Mouse (Mus musculus): ENCODE measurements around the gene Pogz. TPM values are rescaled to one million over a fixed set of nuclear protein-coding genes. Genes with fewer than 3 reads are reported as not detected.
"Not testable (repeated sequence)": the region's sequence is repeated elsewhere in the genome, so short reads cannot be mapped to it uniquely, and the experiment has no call there.

Pogz gene
- polyA plus RNA-seq, 1 experiment from 2014 or later = 24.3 TPM

DNA sequence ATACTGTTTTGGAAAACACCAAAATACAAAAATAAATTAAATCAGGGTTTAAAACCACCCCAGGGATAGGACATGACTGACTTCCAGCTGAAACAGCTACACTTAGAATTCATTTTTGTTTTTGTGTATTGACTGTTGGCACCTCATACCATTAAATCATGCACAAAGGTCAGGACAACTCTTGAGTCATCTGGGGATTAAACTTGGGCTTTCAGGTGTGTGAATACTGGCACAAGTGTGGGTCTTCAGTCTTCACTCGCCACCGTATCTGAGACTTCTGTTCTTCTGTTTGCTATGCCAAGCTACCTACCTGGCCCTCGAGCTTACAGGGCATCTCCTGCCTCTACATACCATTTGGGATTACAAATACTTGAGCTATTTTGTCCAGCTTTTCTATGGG is 45.2 kb downstream of the Pogz start:
- peaks cover 25% of the 10 kb centered on the region for H3K36me3 ChIP-seq (ENCODE audit: control insufficient read depth, insufficient read depth, low read length)
- WGBS = 83% methylated on average over 3 of the region's 3 CpGs

DNA sequence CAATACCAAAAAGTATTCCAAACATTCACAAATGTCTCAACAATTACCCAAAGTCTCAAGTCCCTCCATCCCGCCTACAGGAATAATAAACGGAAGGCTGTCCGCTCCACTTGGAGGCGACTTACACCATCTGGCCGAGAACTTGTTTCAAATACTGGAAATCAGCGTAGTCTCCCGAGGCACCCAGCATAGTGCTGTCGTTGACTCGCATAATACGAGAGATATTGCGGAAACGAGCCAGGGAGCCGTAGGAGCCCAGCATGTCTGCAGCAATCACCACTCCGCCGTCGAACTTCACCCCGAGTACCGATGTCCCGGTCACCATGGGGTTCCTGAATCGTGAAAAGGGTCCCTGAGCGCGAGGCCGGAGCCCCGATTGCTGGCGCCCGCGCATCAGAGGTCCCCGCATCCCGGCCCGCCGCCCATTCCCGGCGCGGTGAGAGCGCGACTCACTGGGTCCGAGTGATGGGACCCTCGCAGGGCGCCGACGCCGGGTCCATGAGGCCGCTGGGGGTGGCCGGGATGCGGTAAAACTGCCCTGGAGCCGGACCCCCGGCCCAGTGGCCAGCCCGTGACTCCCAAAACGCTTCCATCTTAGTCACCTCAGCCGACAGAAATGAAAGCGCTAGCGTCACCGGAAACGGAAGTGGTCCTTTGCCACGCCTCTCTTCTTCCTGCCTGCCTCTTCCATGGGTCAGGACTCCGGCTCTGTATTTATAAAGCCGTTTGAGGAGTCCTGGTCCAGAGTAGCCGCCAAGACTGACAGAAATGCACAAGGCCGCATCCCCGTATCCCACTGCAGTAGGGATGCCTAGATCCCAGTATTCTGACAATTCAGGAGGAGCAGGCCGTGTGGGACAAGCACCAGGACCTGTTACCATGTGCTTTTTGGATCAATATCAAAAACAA is 49.2 kb downstream of the Pogz start, which contains the start of gene Psmb4:
Psmb4 (minus strand) TSS at position 646 of the 909 bp plus-strand sequence.
- DNase-seq (ENCODE audit: low spot score) (peak; percentile 93), ATAC-seq (ENCODE audit: low FRiP score) (peak; percentile 87)
- WGBS = 1% methylated on average over 61 of the region's 61 CpGs
- H3K36me3 ChIP-seq (ENCODE audit: control insufficient read depth, insufficient read depth, low read length) = 0 out of 2 replicates have a peak, but pooled peaks cover 3% of the 10 kb centered on the region
- H3K9me3 ChIP-seq (ENCODE audit: control insufficient read depth, low read length) = no peaks in the 10 kb centered on the region
- no peaks in the 10 kb centered on the region for H3K27me3 ChIP-seq (ENCODE audit: control insufficient read depth, insufficient read depth, low read length)
- H3K9ac ChIP-seq (ENCODE audit: low read depth, low read length) = peak within 1 kb of the TSS; percentile 92
- peak within 1 kb of the TSS; percentile 73 for H3K4me2 ChIP-seq (replicated peaks; ENCODE audit: low read depth, low read length)
- peaks cover 3% of the 10 kb centered on the region; the same call in 1 of the 2 replicates for H3K4me1 ChIP-seq (replicated peaks; ENCODE audit: control insufficient read depth, insufficient read depth, low read length)
- peak within 1 kb of the TSS; percentile 76 for H3K27ac ChIP-seq (ENCODE audit: low read depth, low read length)
- peak within 1 kb of the TSS; percentile 95 for H3K4me3 ChIP-seq (ENCODE audit: low read depth, low read length)

More for the DNA sequence above, 45.2 kb downstream of the Pogz start:
- no peak overlapping the region for H3K27ac ChIP-seq (ENCODE audit: low read depth, low read length)
- DNase-seq (ENCODE audit: low spot score) (no peak), ATAC-seq (ENCODE audit: low FRiP score) (no peak)
- H3K9me3 ChIP-seq (ENCODE audit: control insufficient read depth, low read length) = no peaks in the 10 kb centered on the region
- H3K27me3 ChIP-seq (ENCODE audit: control insufficient read depth, insufficient read depth, low read length) = no peaks in the 10 kb centered on the region
- peaks cover 3% of the 10 kb centered on the region; the same call in 1 of the 2 replicates for H3K4me1 ChIP-seq (replicated peaks; ENCODE audit: control insufficient read depth, insufficient read depth, low read length)
- no peak overlapping the region for H3K4me3 ChIP-seq (ENCODE audit: low read depth, low read length)
- no peak overlapping the region for H3K4me2 ChIP-seq (replicated peaks; ENCODE audit: low read depth, low read length)
- no peak overlapping the region for H3K9ac ChIP-seq (ENCODE audit: low read depth, low read length)

DNA sequence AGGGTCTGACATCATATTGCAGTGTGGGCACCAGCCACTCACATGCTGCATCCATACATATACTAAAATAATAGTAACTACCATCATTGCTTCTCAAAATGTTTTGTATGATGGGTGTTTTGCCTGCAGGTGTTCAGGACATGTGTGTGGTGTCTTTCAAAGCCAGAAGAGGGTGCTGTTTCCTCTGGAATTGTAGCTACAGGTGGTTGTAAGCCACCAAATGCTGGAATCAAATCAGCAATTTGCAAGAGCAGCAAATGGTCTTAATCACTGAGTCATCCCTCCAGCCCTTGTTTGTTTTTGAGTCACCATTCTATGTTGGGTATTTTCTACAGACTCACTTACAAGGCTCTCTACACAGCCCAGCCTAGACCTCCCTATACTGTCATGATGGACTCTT is 51.2 kb downstream of the Pogz start:
- Histone ChIP-seq H3K27me3 (ENCODE audit: control insufficient read depth, insufficient read depth, low read length) (no peaks in the 10 kb centered on the region), H3K9me3 (ENCODE audit: control insufficient read depth, low read length) (no peaks in the 10 kb centered on the region), H3K27ac (ENCODE audit: low read depth, low read length) (no peak overlapping the region), H3K4me1 (replicated peaks; ENCODE audit: control insufficient read depth, insufficient read depth, low read length) (peaks cover 3% of the 10 kb centered on the region; the same call in 1 of the 2 replicates), H3K4me2 (replicated peaks; ENCODE audit: low read depth, low read length) (no peak overlapping the region), H3K4me3 (ENCODE audit: low read depth, low read length) (no peak overlapping the region), H3K36me3 (ENCODE audit: control insufficient read depth, insufficient read depth, low read length) (no peaks in the 10 kb centered on the region), H3K9ac (ENCODE audit: low read depth, low read length) (no peak overlapping the region)
- DNase-seq (ENCODE audit: low spot score) (no peak), ATAC-seq (ENCODE audit: low FRiP score) (no peak)

DNA sequence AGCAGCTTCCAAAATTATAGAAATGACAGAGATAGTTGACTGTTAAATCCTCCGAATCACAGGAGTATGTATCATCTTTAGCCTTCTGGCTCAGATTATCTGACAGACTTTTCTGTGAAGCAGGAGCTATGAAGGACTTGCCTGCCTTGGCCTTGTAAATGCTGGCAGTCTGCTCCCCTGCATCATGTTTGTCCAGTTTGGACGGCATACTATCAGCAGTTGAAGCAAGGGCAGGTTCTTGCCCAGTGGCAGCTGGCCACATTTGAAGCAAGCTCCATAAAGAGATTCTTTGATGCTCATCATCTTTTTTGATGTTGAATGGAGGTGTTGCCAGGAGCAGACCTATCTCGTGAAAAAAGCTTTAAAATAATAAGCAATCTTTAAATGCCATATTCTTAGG is 56.7 kb downstream of the Pogz start:
- Histone ChIP-seq H3K4me1 (replicated peaks; ENCODE audit: control insufficient read depth, insufficient read depth, low read length) (no peaks in the 10 kb centered on the region), H3K9ac (ENCODE audit: low read depth, low read length) (no peak overlapping the region), H3K36me3 (ENCODE audit: control insufficient read depth, insufficient read depth, low read length) (no peaks in the 10 kb centered on the region), H3K4me3 (ENCODE audit: low read depth, low read length) (no peak overlapping the region), H3K4me2 (replicated peaks; ENCODE audit: low read depth, low read length) (no peak overlapping the region), H3K27ac (ENCODE audit: low read depth, low read length) (no peak overlapping the region), H3K27me3 (ENCODE audit: control insufficient read depth, insufficient read depth, low read length) (0 out of 2 replicates have a peak, but pooled peaks cover 2% of the 10 kb centered on the region), H3K9me3 (ENCODE audit: control insufficient read depth, low read length) (no peaks in the 10 kb centered on the region)
- WGBS = 72% methylated on average over 3 of the region's 3 CpGs
- ATAC-seq (ENCODE audit: low FRiP score) (no peak), DNase-seq (ENCODE audit: low spot score) (no peak)

DNA sequence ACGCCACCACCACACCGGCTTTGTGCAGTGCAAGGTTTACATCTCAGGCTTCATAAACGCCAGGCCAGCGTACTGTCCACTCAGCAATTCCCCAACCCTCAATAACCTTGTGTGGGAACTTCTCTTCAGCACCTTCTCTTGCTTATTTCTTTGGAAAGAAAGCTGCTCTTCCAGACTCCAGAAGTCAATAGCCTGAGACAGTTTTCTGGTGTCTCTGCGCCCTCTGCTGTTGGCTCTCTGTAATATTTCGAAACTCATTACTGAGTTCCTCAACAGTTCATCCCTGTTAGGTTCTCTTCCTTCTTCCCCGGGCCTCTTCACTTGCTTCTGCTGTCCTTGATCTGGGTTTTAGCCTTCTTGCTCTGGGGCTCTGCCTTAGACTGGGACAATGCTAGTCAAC is 65.4 kb downstream of the Pogz start:
- ATAC-seq (ENCODE audit: low FRiP score) = no peak
- 28% methylated on average over 7 of the region's 7 CpGs for WGBS
- H3K4me2 ChIP-seq (replicated peaks; ENCODE audit: low read depth, low read length) = no peak overlapping the region

DNA sequence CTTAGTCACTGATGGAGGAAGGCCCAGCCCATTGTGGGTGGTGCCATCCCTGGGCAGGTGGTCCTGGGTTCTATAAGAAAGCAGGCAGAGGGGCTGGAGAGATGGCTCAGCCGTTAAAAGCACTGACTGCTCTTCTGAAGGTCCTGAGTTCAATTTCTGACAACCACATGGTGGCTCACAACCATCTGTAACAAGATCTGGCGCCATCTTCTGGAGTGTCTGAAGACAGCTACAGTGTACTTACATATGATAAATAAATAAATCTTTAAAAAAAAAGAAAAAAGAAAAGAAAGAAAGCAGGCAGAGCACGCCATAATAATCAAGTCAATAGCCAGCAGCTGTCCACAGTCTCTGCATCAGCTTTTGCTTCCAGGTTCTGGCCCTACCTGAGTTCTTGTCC is 67.4 kb downstream of the Pogz start:
- not testable (repeated sequence) for H3K9ac ChIP-seq (ENCODE audit: low read depth, low read length); H3K4me1 ChIP-seq (replicated peaks; ENCODE audit: control insufficient read depth, insufficient read depth, low read length); H3K27ac ChIP-seq (ENCODE audit: low read depth, low read length); H3K36me3 ChIP-seq (ENCODE audit: control insufficient read depth, insufficient read depth, low read length); H3K9me3 ChIP-seq (ENCODE audit: control insufficient read depth, low read length); H3K4me2 ChIP-seq (replicated peaks; ENCODE audit: low read depth, low read length); H3K4me3 ChIP-seq (ENCODE audit: low read depth, low read length); ATAC-seq (ENCODE audit: low FRiP score); H3K27me3 ChIP-seq (ENCODE audit: control insufficient read depth, insufficient read depth, low read length); DNase-seq (ENCODE audit: low spot score)
- 64% methylated on average over 3 of the region's 3 CpGs for WGBS

More for the DNA sequence above, 65.4 kb downstream of the Pogz start:
- Histone ChIP-seq H3K4me1 (replicated peaks; ENCODE audit: control insufficient read depth, insufficient read depth, low read length) (no peaks in the 10 kb centered on the region), H3K9me3 (ENCODE audit: control insufficient read depth, low read length) (no peaks in the 10 kb centered on the region), H3K27ac (ENCODE audit: low read depth, low read length) (no peak overlapping the region), H3K9ac (ENCODE audit: low read depth, low read length) (no peak overlapping the region), H3K27me3 (ENCODE audit: control insufficient read depth, insufficient read depth, low read length) (no peaks in the 10 kb centered on the region), H3K36me3 (ENCODE audit: control insufficient read depth, insufficient read depth, low read length) (no peaks in the 10 kb centered on the region), H3K4me3 (ENCODE audit: low read depth, low read length) (no peak overlapping the region)
- peak; percentile 73 for DNase-seq (ENCODE audit: low spot score)

DNA sequence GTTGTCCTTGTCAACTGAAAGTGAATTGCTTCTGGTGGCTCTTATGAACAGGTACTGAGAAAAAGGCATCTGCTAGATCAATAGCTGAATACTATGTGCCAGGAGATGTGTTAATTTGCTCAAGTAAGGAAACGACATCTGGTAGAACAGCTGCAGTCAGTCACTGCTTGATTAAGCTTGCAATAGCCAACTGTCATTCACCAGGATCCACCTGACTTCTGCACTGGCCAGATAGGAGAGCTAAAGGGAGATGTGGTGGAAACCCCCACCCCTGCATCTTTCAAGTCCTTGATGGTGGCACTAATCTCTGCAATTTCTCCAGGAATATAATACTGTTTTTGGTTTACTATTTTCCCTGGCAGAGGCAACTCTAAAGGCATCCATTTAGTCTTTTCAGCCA is 69.1 kb downstream of the Pogz start:
- H3K9ac ChIP-seq (ENCODE audit: low read depth, low read length) = no peak overlapping the region
- H3K27ac ChIP-seq (ENCODE audit: low read depth, low read length) = no peak overlapping the region
- WGBS = 69% methylated on average over 1 of the region's 1 CpGs
- ATAC-seq (ENCODE audit: low FRiP score) = no peak
- no peaks in the 10 kb centered on the region for H3K27me3 ChIP-seq (ENCODE audit: control insufficient read depth, insufficient read depth, low read length)
- H3K4me2 ChIP-seq (replicated peaks; ENCODE audit: low read depth, low read length) = no peak overlapping the region
- DNase-seq (ENCODE audit: low spot score) = no peak
- no peaks in the 10 kb centered on the region for H3K4me1 ChIP-seq (replicated peaks; ENCODE audit: control insufficient read depth, insufficient read depth, low read length)
- H3K9me3 ChIP-seq (ENCODE audit: control insufficient read depth, low read length) = no peaks in the 10 kb centered on the region
- no peaks in the 10 kb centered on the region for H3K36me3 ChIP-seq (ENCODE audit: control insufficient read depth, insufficient read depth, low read length)
- no peak overlapping the region for H3K4me3 ChIP-seq (ENCODE audit: low read depth, low read length)

DNA sequence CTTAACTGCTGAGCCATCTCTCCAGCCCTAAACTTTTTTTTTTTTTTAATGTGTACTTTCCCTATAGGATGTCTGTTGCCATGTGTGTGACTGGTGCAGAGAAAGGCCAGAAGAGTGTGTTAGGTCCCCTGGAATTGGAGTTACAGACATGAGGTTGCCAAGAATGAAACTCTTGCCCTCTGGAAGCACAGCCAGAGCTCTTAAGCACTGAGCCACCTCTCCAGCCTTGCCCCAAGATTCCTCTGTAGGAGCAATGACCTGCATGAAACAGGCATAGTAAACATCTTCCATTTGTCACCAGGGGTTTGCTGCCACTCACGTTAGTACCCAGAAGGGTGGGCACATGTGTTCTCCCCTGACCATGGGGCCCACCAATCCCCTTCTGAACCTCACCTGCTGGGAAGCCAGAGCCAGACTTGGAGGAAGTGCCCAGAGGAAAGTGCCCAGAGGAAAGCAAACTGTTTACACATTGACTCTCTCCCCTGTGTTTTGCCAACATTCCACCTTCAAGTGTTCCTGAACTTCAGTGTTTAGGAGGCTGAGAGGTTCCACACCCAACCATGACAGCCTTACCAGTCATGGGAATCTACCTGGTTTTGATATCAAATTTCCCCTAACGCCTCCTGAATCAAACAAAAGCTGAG is 73.8 kb downstream of the Pogz start:
- Histone ChIP-seq H3K4me3 (ENCODE audit: low read depth, low read length) (no peak overlapping the region), H3K4me1 (replicated peaks; ENCODE audit: control insufficient read depth, insufficient read depth, low read length) (no peaks in the 10 kb centered on the region), H3K27me3 (ENCODE audit: control insufficient read depth, insufficient read depth, low read length) (no peaks in the 10 kb centered on the region), H3K27ac (ENCODE audit: low read depth, low read length) (no peak overlapping the region), H3K4me2 (replicated peaks; ENCODE audit: low read depth, low read length) (no peak overlapping the region), H3K36me3 (ENCODE audit: control insufficient read depth, insufficient read depth, low read length) (no peaks in the 10 kb centered on the region), H3K9me3 (ENCODE audit: control insufficient read depth, low read length) (no peaks in the 10 kb centered on the region), H3K9ac (ENCODE audit: low read depth, low read length) (no peak overlapping the region)
- no peak for DNase-seq (ENCODE audit: low spot score)
- ATAC-seq (ENCODE audit: low FRiP score) = no peak
- WGBS = 80% methylated on average over 2 of the region's 2 CpGs

Measured in hindbrain, embryonic 11.5 days (tissue).